13 mouse cellular contexts compared by ENCODE assay signal in genomic region chr13:83997599-83998369, GRCm38 (mm10).
A peak's percentile ranks its signal among the peaks of the same experiment; 100 is the strongest.
DNase-seq lines count a peak whose midpoint lies in the region; ATAC-seq and TF ChIP-seq lines count a peak whose summit lies in the region.
"Had no signal": no experiment of that assay in that cellular context is flagged by ENCODE, and none has a peak within 500 bp of the region (broad histone marks: within the 10 kb centered on the region; RNA-seq: fewer than 3 reads in every experiment).

No protein-coding gene starts in this region.

- WGBS in forebrain, embryonic 16.5 days = 27% methylated on average over 12 of the region's 12 CpGs
- WGBS in intestine, postnatal 0 days = 53% methylated on average over 12 of the region's 12 CpGs
- 46% methylated on average over 12 of the region's 12 CpGs for WGBS in neural tube, embryonic 15.5 days

- peak overlapping the region; percentile 65 for H3K27ac ChIP-seq in forebrain, embryonic 16.5 days (ENCODE audit: low read length)
- H3K27ac ChIP-seq in intestine, postnatal 0 days (ENCODE audit: low read depth, low read length) = no peak overlapping the region
- peak overlapping the region; percentile 69 for H3K27ac ChIP-seq in neural tube, embryonic 15.5 days (replicated peaks)
- H3K27ac ChIP-seq: limb, embryonic 13.5 days had no signal

- H3K27me3 ChIP-seq in forebrain, embryonic 16.5 days (replicated peaks; ENCODE audit: control insufficient read depth, insufficient read depth, low read length) = no peaks in the 10 kb centered on the region
- no peaks in the 10 kb centered on the region for H3K27me3 ChIP-seq in intestine, postnatal 0 days (replicated peaks; ENCODE audit: control insufficient read depth, insufficient read depth, low read length)
- H3K27me3 ChIP-seq in neural tube, embryonic 15.5 days (replicated peaks) = no peaks in the 10 kb centered on the region
- H3K27me3 ChIP-seq: limb, embryonic 13.5 days had no signal

- peak overlapping the region; percentile 37 for H3K9ac ChIP-seq in forebrain, embryonic 16.5 days (replicated peaks; ENCODE audit: low read depth, low read length)
- H3K9ac ChIP-seq in intestine, postnatal 0 days (ENCODE audit: low read depth, low read length) = no peak overlapping the region
- H3K9ac ChIP-seq in neural tube, embryonic 15.5 days (replicated peaks) = no peak overlapping the region
- H3K9ac ChIP-seq: limb, embryonic 13.5 days; lung, embryonic 14.5 days had no signal

- peaks cover 6% of the 10 kb centered on the region for H3K4me1 ChIP-seq in forebrain, embryonic 16.5 days (replicated peaks; ENCODE audit: control insufficient read depth, insufficient read depth, low read length)
- H3K4me1 ChIP-seq in intestine, postnatal 0 days (replicated peaks; ENCODE audit: control insufficient read depth, insufficient read depth, low read length) = no peaks in the 10 kb centered on the region
- H3K4me1 ChIP-seq in neural tube, embryonic 15.5 days = peaks cover 5% of the 10 kb centered on the region; the same call in 1 of the 2 replicates
- H3K4me1 ChIP-seq: limb, embryonic 13.5 days had no signal

- H3K4me2 ChIP-seq in forebrain, embryonic 16.5 days (ENCODE audit: low read length) = peak overlapping the region; percentile 28
- 0 out of 2 replicates have a peak overlapping the region, but pooled peaks have one; percentile 9 for H3K4me2 ChIP-seq in intestine, postnatal 0 days (replicated peaks; ENCODE audit: low read depth)
- H3K4me2 ChIP-seq in neural tube, embryonic 15.5 days = no peak overlapping the region; the same call in 1 of the 2 replicates
- H3K4me2 ChIP-seq: limb, embryonic 13.5 days; lung, embryonic 14.5 days had no signal

- H3K9me3 ChIP-seq in forebrain, embryonic 16.5 days (ENCODE audit: control insufficient read depth, low read length) = peaks cover 3% of the 10 kb centered on the region; the same call in 1 of the 2 replicates
- no peaks in the 10 kb centered on the region for H3K9me3 ChIP-seq in intestine, postnatal 0 days (ENCODE audit: control insufficient read depth)
- no peaks in the 10 kb centered on the region for H3K9me3 ChIP-seq in neural tube, embryonic 15.5 days (replicated peaks)
- H3K9me3 ChIP-seq: limb, embryonic 13.5 days had no signal

- no peaks in the 10 kb centered on the region for H3K36me3 ChIP-seq in forebrain, embryonic 16.5 days (ENCODE audit: control insufficient read depth, insufficient read depth)
- H3K36me3 ChIP-seq in intestine, postnatal 0 days (ENCODE audit: control insufficient read depth, insufficient read depth) = no peaks in the 10 kb centered on the region
- no peaks in the 10 kb centered on the region for H3K36me3 ChIP-seq in neural tube, embryonic 15.5 days
- H3K36me3 ChIP-seq: limb, embryonic 13.5 days had no signal

- H3K4me3 ChIP-seq in forebrain, embryonic 16.5 days (replicated peaks; ENCODE audit: low read length) = no peak overlapping the region
- H3K4me3 ChIP-seq in intestine, postnatal 0 days (ENCODE audit: low read depth, low read length) = no peak overlapping the region
- H3K4me3 ChIP-seq in neural tube, embryonic 15.5 days (replicated peaks) = no peak overlapping the region
- H3K4me3 ChIP-seq: limb, embryonic 13.5 days had no signal

- ATAC-seq in forebrain, embryonic 16.5 days = peak; percentile 81
- peak; percentile 88 for ATAC-seq in intestine, postnatal 0 days
- peak; percentile 57; the same call in 1 of the 2 replicates for ATAC-seq in neural tube, embryonic 15.5 days (ENCODE audit: low FRiP score)
- ATAC-seq: CD4-positive, CD25-positive, alpha-beta regulatory T cell, adult 4 months had no signal

- DNase-seq in right cerebral cortex, postnatal 10 days (ENCODE audit: low spot score in 2 of 2) = peak; percentile 22 to 30
- DNase-seq in right cerebral cortex, postnatal 14 days = no peak
- no peak for DNase-seq in lung, postnatal 25 days (ENCODE audit: low spot score)
- DNase-seq in cerebellum, adult 18-20 months = no peak
- DNase-seq in frontal cortex, postnatal 10 days (ENCODE audit: low spot score in 2 of 2) = no peak
- DNase-seq: lung, embryonic 14.5 days; right cerebral cortex, adult 18-20 months; thymus, postnatal 4 days had no signal

- no peak for TF ChIP-seq CTCF in intestine, postnatal 0 days (IDR thresholded peaks at IDR 0.05; ENCODE audit: low read depth)

Comparison
In these comparisons a context has a peak if more than half of its experiments do, and no peak if none do; other contexts are left out.
1. DNase-seq: peak in right cerebral cortex, postnatal 10 days (2 of 2); none in right cerebral cortex, postnatal 14 days (single experiment), lung, postnatal 25 days (single experiment), cerebellum, adult 18-20 months (0 of 2) and frontal cortex, postnatal 10 days (0 of 2).
2. Peak in every context shown above with its lines, with median percentiles within 50 percentile points of each other: ATAC-seq.